Mouse (Mus musculus) megakaryocyte progenitor cell, adult 5-6 weeks (primary cell): ENCODE results near the gene Hcn3. TPM values are rescaled to one million over a fixed set of nuclear protein-coding genes. Genes with fewer than 3 reads are reported as not detected.
A peak's percentile ranks its signal among the peaks of the same experiment; 100 is the strongest.

Experiments
- ATAC-seq: replicated peaks from 2 replicates; pipeline ENCODE4 v1.8.0; 2016; ENCODE audit warnings: mild to moderate bottlenecking, moderate TSS enrichment, inconsistent platforms; ENCODE audit not compliant: poor library complexity
- total RNA-seq, 2 experiments: library from RNA; stranded (forward) in 1 of 2; stranded (reverse) in 1 of 2; fragments of 157-497, 149-512 nt in 1 of 2; fragments of 200-1000 nt in 1 of 2; gene quantifications; 2 replicates each; pipeline versions ENCODE4 v1.2.3 to v1.2.4; 2015 to 2017

Hcn3 gene
- total RNA-seq (2015) (0.24 and 0.42 TPM in 2 replicates), total RNA-seq (2017) (0.27 and 0.67 TPM in 2 replicates)

- ATAC-seq = peak; percentile 65
Observed at GRCm38 (mm10) chr3:89159616-89160344, at the start of gene Hcn3. Hcn3 (minus strand) TSS chr3:89160196.

- no peak for ATAC-seq
Observed at GRCm38 (mm10) chr3:89209731-89210130, 49.7 kb upstream of the Hcn3 start.

- ATAC-seq = no peak
Observed at GRCm38 (mm10) chr3:89208736-89209135, 48.7 kb upstream of the Hcn3 start.

- ATAC-seq = no peak
Observed at GRCm38 (mm10) chr3:89208075-89208657, 48.2 kb upstream of the Hcn3 start.

GRCm38 (mm10) chr3:89206695-89207094 lies 46.7 kb upstream of the Hcn3 start:
- no peak for ATAC-seq

- no peak for ATAC-seq
Observed at GRCm38 (mm10) chr3:89206079-89206478, 46.1 kb upstream of the Hcn3 start.

- no peak for ATAC-seq
Observed at GRCm38 (mm10) chr3:89203142-89203514, 43.1 kb upstream of the Hcn3 start.

- ATAC-seq = peak; percentile 93
Observed at GRCm38 (mm10) chr3:89202253-89203141, 42.5 kb upstream of the Hcn3 start, which contains the start of gene Gba. Gba (plus strand) TSS chr3:89202928.

- ATAC-seq = no peak; the same call in 1 of the 2 replicates
Observed at GRCm38 (mm10) chr3:89199839-89200238, 39.8 kb upstream of the Hcn3 start.

GRCm38 (mm10) chr3:89195979-89196877 lies 36.2 kb upstream of the Hcn3 start:
- ATAC-seq = peak; percentile 95

GRCm38 (mm10) chr3:89193853-89194252 lies 33.9 kb upstream of the Hcn3 start:
- ATAC-seq = peak; percentile 64

- no peak for ATAC-seq
Observed at GRCm38 (mm10) chr3:89193351-89193750, 33.4 kb upstream of the Hcn3 start.

GRCm38 (mm10) chr3:89190436-89190835 lies 30.4 kb upstream of the Hcn3 start:
- ATAC-seq = peak; percentile 20; the same call in 1 of the 2 replicates

GRCm38 (mm10) chr3:89188478-89188875 lies 28.5 kb upstream of the Hcn3 start:
- ATAC-seq = no peak

GRCm38 (mm10) chr3:89187690-89188477 lies 27.9 kb upstream of the Hcn3 start:
- ATAC-seq = no peak

GRCm38 (mm10) chr3:89187197-89187596 lies 27.2 kb upstream of the Hcn3 start:
- no peak for ATAC-seq

- ATAC-seq = no peak
Observed at GRCm38 (mm10) chr3:89183959-89184315, 23.9 kb upstream of the Hcn3 start.

- ATAC-seq = peak; percentile 91
Observed at GRCm38 (mm10) chr3:89183058-89183958, 23.3 kb upstream of the Hcn3 start, which contains the start of gene Fam189b. Fam189b (plus strand) TSS chr3:89183143.
